Mouse (Mus musculus): ENCODE measurements around the gene Clec4a2. TPM values are rescaled to one million over a fixed set of nuclear protein-coding genes. Genes with fewer than 3 reads are reported as not detected.

Clec4a2 gene
- 100 to 1,000 TPM; 214 to 245 TPM for total RNA-seq (2023)

DNA sequence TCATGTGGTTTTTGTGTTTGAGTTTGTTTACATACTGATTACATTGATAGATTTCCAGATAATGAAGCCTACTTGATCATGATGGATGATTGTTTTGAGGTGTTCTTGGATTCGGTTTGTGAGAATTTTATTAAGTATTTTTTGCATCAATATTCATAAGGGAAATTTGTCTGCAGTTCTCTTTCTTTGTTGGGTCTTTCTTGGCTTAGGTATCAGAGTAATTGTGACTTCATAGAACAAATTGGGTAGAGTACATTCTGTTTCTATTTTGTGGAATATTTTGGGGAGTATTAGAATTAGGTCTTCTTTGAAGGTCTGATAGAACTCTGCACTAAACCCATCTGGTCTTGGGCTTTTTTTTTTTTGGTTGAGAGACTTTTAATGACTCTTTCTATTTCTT, at the start of gene Clec4a2:
Gene Clec4a2 (plus strand): TSS at position 301 of the 400 bp plus-strand sequence.

DNA sequence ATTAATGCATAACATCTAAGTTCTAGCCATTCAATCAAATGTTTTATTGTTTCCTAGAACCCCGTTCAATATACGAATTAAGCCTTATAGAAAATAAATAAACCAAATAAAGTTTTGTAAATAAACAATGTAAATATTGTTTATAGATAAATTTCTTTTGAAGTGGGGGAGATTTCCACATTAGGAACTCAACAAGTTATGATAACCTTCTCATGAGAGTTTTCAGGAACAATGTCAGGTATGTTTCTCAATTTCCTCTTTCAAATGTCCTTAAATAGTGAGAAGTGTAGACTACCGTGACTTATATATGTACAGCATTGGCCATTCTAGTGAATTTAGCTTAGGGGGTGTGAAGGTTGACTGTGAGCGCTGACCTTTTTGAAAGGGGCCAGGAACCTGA, 66.4 kb downstream of the Clec4a2 start, which contains the start of gene Clec4b2:
Gene Clec4b2 (plus strand): TSS at position 301 of the 400 bp plus-strand sequence.

Other genes starting within 250 kb of the Clec4a2 start
- gene Necap1, start 232.0 kb upstream of the Clec4a2 start, total RNA-seq (2023), result 10 to 100 TPM; 53.5 to 68.4 TPM
- 10 to 100 TPM; 44.7 to 63.5 TPM for gene Clec4a1, start 184.6 kb upstream of the Clec4a2 start, total RNA-seq (2023)
- gene Clec4a3, start 153.9 kb upstream of the Clec4a2 start, total RNA-seq (2023), result 10 to 100 TPM; 48.5 to 75.5 TPM
- gene Clec4a4, start 116.1 kb upstream of the Clec4a2 start, total RNA-seq (2023), result 1 to 10 TPM; 1.1 to 1.3 TPM
- gene Clec4b1, start 56.5 kb upstream of the Clec4a2 start, total RNA-seq (2023), result 1 to 10 TPM; 3.0 to 7.4 TPM
- 10 to 100 TPM in 1 of 2 experiments, 1 to 10 TPM in 1; 9.6 to 11.9 TPM for gene Clec4b2, start 66.5 kb downstream of the Clec4a2 start, total RNA-seq (2023)
- 1 to 10 TPM; 2.8 to 3.2 TPM for gene Clec4n, start 123.4 kb downstream of the Clec4a2 start, total RNA-seq (2023)
- 100 to 1,000 TPM; 127 to 139 TPM for gene Clec4d, start 155.7 kb downstream of the Clec4a2 start, total RNA-seq (2023)
- gene Clec4e, start 183.4 kb downstream of the Clec4a2 start, total RNA-seq (2023), result 100 to 1,000 TPM; 198 to 237 TPM
- not detected for gene Vmn2r19, start 201.9 kb downstream of the Clec4a2 start, total RNA-seq (2023)

All from neutrophil, adult 59 days (primary cell).